Comparison of ENCODE assay signal across 7 mouse cellular contexts in the genomic region with DNA sequence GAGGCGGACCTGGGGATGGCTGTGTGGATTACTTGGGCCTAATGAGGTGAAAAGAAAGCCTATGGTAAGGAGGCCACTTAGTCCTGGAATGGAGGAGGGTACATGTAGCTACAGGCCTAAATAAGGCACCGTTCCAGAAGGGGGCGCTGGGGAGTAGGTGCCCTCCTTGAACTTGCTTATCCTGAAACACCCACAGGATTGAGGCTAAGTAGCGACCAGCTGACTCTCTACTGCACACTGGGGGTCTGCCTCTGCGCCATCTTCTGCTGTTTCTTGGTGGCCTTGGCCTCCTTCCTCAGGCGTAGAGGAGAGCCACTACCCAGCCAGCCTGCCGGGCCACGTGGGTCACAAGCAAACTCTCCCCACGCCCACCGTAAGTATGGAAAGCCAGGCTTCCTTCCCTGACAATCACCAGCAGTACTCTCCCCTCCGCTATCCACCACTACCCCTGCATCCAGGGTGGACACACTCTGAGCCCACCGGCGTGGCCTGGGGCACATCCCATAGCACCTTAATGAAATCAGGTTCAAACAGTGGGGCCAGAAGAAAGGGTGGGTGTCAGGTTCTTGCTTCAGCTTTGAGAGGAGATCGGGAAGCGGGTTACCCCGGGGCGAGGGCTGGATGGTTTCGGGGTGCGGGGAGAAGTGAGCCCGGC. TPM values are rescaled to one million over a fixed set of nuclear protein-coding genes. Genes with fewer than 3 reads are reported as not detected.
A peak's percentile ranks its signal among the peaks of the same experiment; 100 is the strongest.
DNase-seq lines count a peak whose midpoint lies in the region; ATAC-seq and TF ChIP-seq lines count a peak whose summit lies in the region.

No protein-coding gene starts in this region.

- no peak for TF ChIP-seq EP300 in liver, embryonic 14.5 days (IDR thresholded peaks at IDR 0.05; ENCODE audit: low read depth)

- peak overlapping the region; percentile 73 for H3K4me2 ChIP-seq in hindbrain, embryonic 13.5 days
- H3K4me2 ChIP-seq in liver, embryonic 14.5 days (ENCODE audit: low read depth) = peak overlapping the region; percentile 54
- peak overlapping the region; percentile 62 for H3K4me2 ChIP-seq in neural tube, embryonic 14.5 days (ENCODE audit: low read depth, low read length)

- H3K27ac ChIP-seq in hindbrain, embryonic 13.5 days = no peak overlapping the region
- no peak overlapping the region for H3K27ac ChIP-seq in liver, embryonic 14.5 days
- no peak overlapping the region for H3K27ac ChIP-seq in neural tube, embryonic 14.5 days (ENCODE audit: low read depth, low read length)

- 12% methylated on average over 20 of the region's 20 CpGs for WGBS in hindbrain, embryonic 13.5 days
- 17% methylated on average over 20 of the region's 20 CpGs for WGBS in liver, embryonic 14.5 days (ENCODE audit: insufficient replicate concordance)
- 16% methylated on average over 20 of the region's 20 CpGs for WGBS in neural tube, embryonic 14.5 days

- peak overlapping the region; percentile 73 for H3K9ac ChIP-seq in hindbrain, embryonic 13.5 days
- H3K9ac ChIP-seq in liver, embryonic 14.5 days (replicated peaks) = no peak overlapping the region
- peak overlapping the region; percentile 28; the same call in 1 of the 2 replicates for H3K9ac ChIP-seq in neural tube, embryonic 14.5 days (replicated peaks; ENCODE audit: low read depth, low read length)

- DNase-seq in urinary bladder, postnatal 25 days (ENCODE audit: low spot score) = peak; percentile 16
- no peak for DNase-seq in urinary bladder, adult 18-20 months (ENCODE audit: low spot score in 2 of 2)
- DNase-seq in embryo, embryonic 10.5 days (ENCODE audit: low spot score) = peak; percentile 76
- DNase-seq in liver, embryonic 14.5 days (ENCODE audit: low read depth in 3 of 3, low spot score in 3 of 3) = peak; percentile 31 to 33 (median 33)

- H3K4me1 ChIP-seq in hindbrain, embryonic 13.5 days (replicated peaks) = peaks cover 19% of the 10 kb centered on the region
- H3K4me1 ChIP-seq in liver, embryonic 14.5 days (replicated peaks; ENCODE audit: control insufficient read depth in 2 of 2, insufficient read depth in 2 of 2, low read length in 1 of 2) = peaks cover 0 to 4% of the 10 kb centered on the region in 2 experiments; a peak in 2 of 4 replicates
- H3K4me1 ChIP-seq in neural tube, embryonic 14.5 days (ENCODE audit: control insufficient read depth, insufficient read depth, low read length) = 0 out of 2 replicates have a peak, but pooled peaks cover 7% of the 10 kb centered on the region

- H3K4me3 ChIP-seq in hindbrain, embryonic 13.5 days = peak overlapping the region; percentile 42
- H3K4me3 ChIP-seq in liver, embryonic 14.5 days (ENCODE audit: insufficient read depth in 1 of 2, low read depth in 2 of 2, low read length in 2 of 2) = peak overlapping the region in 1 of 2 experiments; percentile 23; a peak in 2 of 4 replicates
- H3K4me3 ChIP-seq in neural tube, embryonic 14.5 days (ENCODE audit: low read depth, low read length) = peak overlapping the region; percentile 35

- peak; percentile 75 for TF ChIP-seq CTCF in liver, embryonic 14.5 days (IDR thresholded peaks at IDR 0.05; ENCODE audit: low read depth)

- peaks cover 9% of the 10 kb centered on the region for H3K36me3 ChIP-seq in hindbrain, embryonic 13.5 days
- no peaks in the 10 kb centered on the region for H3K36me3 ChIP-seq in liver, embryonic 14.5 days (replicated peaks; ENCODE audit: control insufficient read depth, insufficient read depth, low read depth)
- H3K36me3 ChIP-seq in neural tube, embryonic 14.5 days (ENCODE audit: control insufficient read depth, insufficient read depth, low read length) = peaks cover 6% of the 10 kb centered on the region; the same call in 1 of the 2 replicates

- peak; percentile 44; the same call in 1 of the 2 replicates for ATAC-seq in hindbrain, embryonic 13.5 days (ENCODE audit: low FRiP score)
- no peak for ATAC-seq in liver, embryonic 14.5 days (ENCODE audit: insufficient read depth)
- peak; percentile 34; the same call in 1 of the 2 replicates for ATAC-seq in neural tube, embryonic 14.5 days (ENCODE audit: low read depth)
- no peak for ATAC-seq in frontal cortex, adult (ENCODE audit: low TSS enrichment)

- H3K27me3 ChIP-seq in hindbrain, embryonic 13.5 days = peaks cover 27% of the 10 kb centered on the region
- no peaks in the 10 kb centered on the region for H3K27me3 ChIP-seq in liver, embryonic 14.5 days (ENCODE audit: control insufficient read depth, insufficient read depth, low read length)
- no peaks in the 10 kb centered on the region for H3K27me3 ChIP-seq in neural tube, embryonic 14.5 days (ENCODE audit: control insufficient read depth, insufficient read depth, low read length)

- no peaks in the 10 kb centered on the region for H3K9me3 ChIP-seq in hindbrain, embryonic 13.5 days
- no peaks in the 10 kb centered on the region for H3K9me3 ChIP-seq in liver, embryonic 14.5 days (ENCODE audit: control insufficient read depth, low read length)
- no peaks in the 10 kb centered on the region for H3K9me3 ChIP-seq in neural tube, embryonic 14.5 days (ENCODE audit: control insufficient read depth, low read length)

RNA-seq across cellular contexts. Expression of a gene that starts 20.2 kb away (rescaled TPM):
- polyA plus RNA-seq in hindbrain, embryonic 13.5 days (2015; fragmentation: Nextera tagmentation; extraction: Ambion mirVana) = 1.1 and 1.3 TPM in 2 replicates
- polyA plus RNA-seq in liver, embryonic 14.5 days (2012; rRNA removed) = 2.7 and 3.9 TPM in 2 replicates
- polyA plus RNA-seq in liver, embryonic 14.5 days (2014; fragmentation: Nextera tagmentation; extraction: Ambion mirVana) = 3.0 and 3.7 TPM in 2 replicates
- 0.67 and 1.3 TPM in 2 replicates for polyA plus RNA-seq in neural tube, embryonic 14.5 days (2014; fragmentation: Nextera tagmentation; extraction: Ambion mirVana)

RNA-seq across cellular contexts. Expression of a gene that starts 28.1 kb away (rescaled TPM):
- 355 and 383 TPM in 2 replicates for polyA plus RNA-seq in hindbrain, embryonic 13.5 days (2015; fragmentation: Nextera tagmentation; extraction: Ambion mirVana)
- polyA plus RNA-seq in liver, embryonic 14.5 days (2012; rRNA removed) = 7.4 and 8.2 TPM in 2 replicates
- polyA plus RNA-seq in liver, embryonic 14.5 days (2014; fragmentation: Nextera tagmentation; extraction: Ambion mirVana) = 12.8 and 13.6 TPM in 2 replicates
- 526 and 544 TPM in 2 replicates for polyA plus RNA-seq in neural tube, embryonic 14.5 days (2014; fragmentation: Nextera tagmentation; extraction: Ambion mirVana)

Comparison
In these comparisons a context has a peak if more than half of its experiments do, and no peak if none do; other contexts are left out.
1. DNase-seq: peak in urinary bladder, postnatal 25 days (single experiment), embryo, embryonic 10.5 days (single experiment) and liver, embryonic 14.5 days (3 of 3); none in urinary bladder, adult 18-20 months (0 of 2).
2. ATAC-seq: peak in hindbrain, embryonic 13.5 days (single experiment) and neural tube, embryonic 14.5 days (single experiment); none in liver, embryonic 14.5 days (single experiment) and frontal cortex, adult (single experiment).
3. RNA of a gene that starts 28.1 kb away (polyA plus RNA-seq): 526 to 544 TPM in neural tube, embryonic 14.5 days and 355 to 383 TPM in hindbrain, embryonic 13.5 days; 7.4 to 13.6 TPM in liver, embryonic 14.5 days; every median in the first group is over 10 times any median in the second.
4. Peak in every context shown above with its lines, with median percentiles within 50 percentile points of each other: H3K4me2 ChIP-seq.